Mouse (Mus musculus) midbrain, postnatal 0 days (tissue): ENCODE data around the gene Fasn. TPM values are rescaled to one million over a fixed set of nuclear protein-coding genes. Genes with fewer than 3 reads are reported as not detected.

ENCODE experiments used
- ATAC-seq: fragments of 200-750 bp; cut with Nextera tagmentation; 2 replicates; pipeline ENCODE4 v1.8.0; 2017; ENCODE audit warnings: moderate number of reproducible peaks, mild to moderate bottlenecking, moderate TSS enrichment, moderate library complexity; ENCODE audit not compliant: low FRiP score
- DNase-seq: peaks from one replicate; pipeline ENCODE4 v3.0.0-alpha.2; 2015; ENCODE audit warnings: low spot score
- H3K27ac ChIP-seq: fragments of 300-500 bp; sonication (generic); 2 replicates; pipeline ENCODE4 v1.5.1; 2014; ENCODE audit warnings: low read depth, mild to moderate bottlenecking, low read length, mixed read lengths
- H3K27me3 ChIP-seq: fragments of 300-500 bp; sonication (generic); 2 replicates; pipeline ENCODE4 v1.6.1; 2014; ENCODE audit warnings: low read length, control low read depth, mixed read lengths; ENCODE audit not compliant: insufficient read depth
- H3K36me3 ChIP-seq: fragments of 300-500 bp; sonication (generic); 2 replicates; pipeline ENCODE4 v1.6.1; 2014; ENCODE audit warnings: low read length, control low read depth, mixed read lengths; ENCODE audit not compliant: insufficient read depth
- H3K4me1 ChIP-seq: fragments of 300-500 bp; sonication (generic); 2 replicates; pipeline ENCODE4 v1.6.1; 2014; ENCODE audit warnings: mild to moderate bottlenecking, control low read depth, antibody characterized with exemption, low read length, mixed read lengths; ENCODE audit not compliant: insufficient read depth
- H3K4me2 ChIP-seq: fragments of 300-500 bp; sonication (generic); 2 replicates; pipeline ENCODE4 v1.6.1; 2014; ENCODE audit warnings: low read depth, mild to moderate bottlenecking, low read length, mixed read lengths; ENCODE audit not compliant: poor library complexity, severe bottlenecking
- H3K4me3 ChIP-seq: fragments of 300-500 bp; sonication (generic); 2 replicates; pipeline ENCODE4 v1.5.1; 2014; ENCODE audit warnings: low read depth, mild to moderate bottlenecking, low read length, moderate library complexity
- H3K9ac ChIP-seq: fragments of 300-500 bp; sonication (generic); replicated peaks from 2 replicates; pipeline ENCODE4 v1.6.1; 2014; ENCODE audit warnings: mild to moderate bottlenecking, low read length, moderate library complexity, mixed read lengths; ENCODE audit not compliant: poor library complexity, severe bottlenecking
- H3K9me3 ChIP-seq: fragments of 300-500 bp; sonication (generic); 2 replicates; pipeline ENCODE4 v1.6.1; 2016; ENCODE audit warnings: low read length, control low read depth
- CTCF ChIP-seq: IDR thresholded peaks from 2 replicates; pipeline ENCODE4 v1.5.1; 2016; ENCODE audit warnings: antibody characterized with exemption, mild to moderate bottlenecking
- WGBS: fragments of 180-500 bp; shearing (Covaris S2); extraction: QIAGEN DNeasy Blood & Tissue Kit; methylation state at CpG from one replicate; pipeline ENCODE4 v1.1.7; 2014; 5-methylcytosine and 5-hydroxymethylcytosine counted together
- polyA plus RNA-seq: library from polyadenylated mRNA; unstranded; fragments of >200 nt; fragmentation: Nextera tagmentation; extraction: Ambion mirVana; gene quantifications from 2 replicates; pipeline ENCODE4 v1.2.1, GENCODE M21; 2015
- total RNA-seq: library from RNA; depleted of rRNA; stranded (reverse); fragments of >200 nt; gene quantifications from 2 replicates; pipeline ENCODE4 v1.2.3, GENCODE M21; 2014

Fasn gene
- total and polyA plus RNA-seq, 2 experiments from 2014 or later = 76.0 to 488 TPM

GRCm38 (mm10) chr11:120820546-120820945 is 3.8 kb downstream of the Fasn start:
- H3K36me3 ChIP-seq = peaks cover 60% of the 10 kb centered on the region

GRCm38 (mm10) chr11:120819556-120819955 is 4.8 kb downstream of the Fasn start:
- peaks cover 17% of the 10 kb centered on the region for H3K4me1 ChIP-seq
- no peak for TF ChIP-seq CTCF
- ATAC-seq = no peak
- H3K36me3 ChIP-seq = peaks cover 70% of the 10 kb centered on the region
- no peaks in the 10 kb centered on the region for H3K9me3 ChIP-seq
- no peak overlapping the region for H3K27ac ChIP-seq
- no peak overlapping the region for H3K4me2 ChIP-seq
- no peak overlapping the region for H3K9ac ChIP-seq
- no peak for DNase-seq
- H3K4me3 ChIP-seq = no peak overlapping the region
- 90% methylated on average over 6 of the region's 6 CpGs for WGBS
- H3K27me3 ChIP-seq = no peaks in the 10 kb centered on the region

More at GRCm38 (mm10) chr11:120820546-120820945, 3.8 kb downstream of the Fasn start:
- ATAC-seq (no peak), DNase-seq (peak; percentile 25)
- no peaks in the 10 kb centered on the region for H3K27me3 ChIP-seq
- no peaks in the 10 kb centered on the region for H3K9me3 ChIP-seq
- no peak overlapping the region for H3K9ac ChIP-seq
- WGBS = 86% methylated on average over 14 of the region's 14 CpGs
- no peak overlapping the region for H3K4me3 ChIP-seq
- TF ChIP-seq CTCF = no peak
- H3K4me1 ChIP-seq = peaks cover 23% of the 10 kb centered on the region
- peak overlapping the region; percentile 93 for H3K4me2 ChIP-seq
- no peak overlapping the region for H3K27ac ChIP-seq

DNA sequence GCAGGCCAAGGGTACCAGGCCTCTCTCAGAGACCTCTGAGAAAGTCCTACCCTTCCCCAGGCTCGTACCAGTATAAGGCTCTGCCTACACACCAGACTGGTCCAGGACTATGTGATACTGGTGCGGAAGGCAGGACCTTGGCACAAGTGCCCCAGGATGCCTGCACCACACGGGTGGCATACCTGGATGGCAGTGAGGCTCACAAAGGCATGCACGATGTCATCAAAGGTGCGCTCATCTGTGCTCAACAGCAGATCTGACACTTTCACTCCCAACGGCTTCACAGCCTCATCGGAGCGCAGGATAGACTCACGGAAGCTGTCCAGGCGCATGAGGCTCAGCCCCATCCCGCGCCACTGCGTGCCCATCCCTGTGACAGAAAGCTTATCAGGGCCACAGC is 6.1 kb downstream of the Fasn start:
- H3K27me3 ChIP-seq = no peaks in the 10 kb centered on the region
- peaks cover 83% of the 10 kb centered on the region for H3K36me3 ChIP-seq
- DNase-seq (no peak), ATAC-seq (no peak)
- no peak for TF ChIP-seq CTCF
- 95% methylated on average over 13 of the region's 13 CpGs for WGBS
- H3K9ac ChIP-seq = no peak overlapping the region
- peaks cover 17% of the 10 kb centered on the region for H3K4me1 ChIP-seq
- no peaks in the 10 kb centered on the region for H3K9me3 ChIP-seq
- no peak overlapping the region for H3K4me3 ChIP-seq
- H3K4me2 ChIP-seq = no peak overlapping the region
- H3K27ac ChIP-seq = no peak overlapping the region

GRCm38 (mm10) chr11:120817358-120817757 is 7.0 kb downstream of the Fasn start:
- no peak overlapping the region for H3K27ac ChIP-seq
- H3K4me1 ChIP-seq = peaks cover 11% of the 10 kb centered on the region
- no peak for ATAC-seq
- no peak overlapping the region for H3K4me3 ChIP-seq
- no peak overlapping the region for H3K9ac ChIP-seq
- no peak overlapping the region for H3K4me2 ChIP-seq
- H3K36me3 ChIP-seq = peaks cover 92% of the 10 kb centered on the region
- DNase-seq = no peak
- 98% methylated on average over 6 of the region's 6 CpGs for WGBS
- no peaks in the 10 kb centered on the region for H3K9me3 ChIP-seq
- no peaks in the 10 kb centered on the region for H3K27me3 ChIP-seq
- no peak for TF ChIP-seq CTCF

- no peaks in the 10 kb centered on the region for H3K27me3 ChIP-seq
- H3K9ac ChIP-seq = no peak overlapping the region
- ATAC-seq = no peak
- H3K4me2 ChIP-seq = no peak overlapping the region
- H3K36me3 ChIP-seq = peaks cover 100% of the 10 kb centered on the region
- no peak for TF ChIP-seq CTCF
- H3K27ac ChIP-seq = no peak overlapping the region
- no peaks in the 10 kb centered on the region for H3K9me3 ChIP-seq
- no peak for DNase-seq
- H3K4me1 ChIP-seq = no peaks in the 10 kb centered on the region
- WGBS = 94% methylated on average over 16 of the region's 16 CpGs
- no peak overlapping the region for H3K4me3 ChIP-seq
Measured at GRCm38 (mm10) chr11:120812068-120812467, 12.3 kb downstream of the Fasn start.

- H3K9me3 ChIP-seq = no peaks in the 10 kb centered on the region
- no peak overlapping the region for H3K4me3 ChIP-seq
- H3K4me1 ChIP-seq = no peaks in the 10 kb centered on the region
- 96% methylated on average over 12 of the region's 12 CpGs for WGBS
- H3K27me3 ChIP-seq = no peaks in the 10 kb centered on the region
- ATAC-seq (no peak), DNase-seq (no peak)
- peaks cover 78% of the 10 kb centered on the region for H3K36me3 ChIP-seq
- no peak overlapping the region for H3K27ac ChIP-seq
- no peak overlapping the region for H3K9ac ChIP-seq
- H3K4me2 ChIP-seq = no peak overlapping the region
- TF ChIP-seq CTCF = no peak
Measured at GRCm38 (mm10) chr11:120808010-120808409, 16.3 kb downstream of the Fasn start.
